Mouse (Mus musculus): ENCODE data around the gene Klf8. TPM values are rescaled to one million over a fixed set of nuclear protein-coding genes. Genes with fewer than 3 reads are reported as not detected.

The Klf8 gene
- 1.9 and 2.0 TPM in 2 replicates for total RNA-seq (2023)

DNA sequence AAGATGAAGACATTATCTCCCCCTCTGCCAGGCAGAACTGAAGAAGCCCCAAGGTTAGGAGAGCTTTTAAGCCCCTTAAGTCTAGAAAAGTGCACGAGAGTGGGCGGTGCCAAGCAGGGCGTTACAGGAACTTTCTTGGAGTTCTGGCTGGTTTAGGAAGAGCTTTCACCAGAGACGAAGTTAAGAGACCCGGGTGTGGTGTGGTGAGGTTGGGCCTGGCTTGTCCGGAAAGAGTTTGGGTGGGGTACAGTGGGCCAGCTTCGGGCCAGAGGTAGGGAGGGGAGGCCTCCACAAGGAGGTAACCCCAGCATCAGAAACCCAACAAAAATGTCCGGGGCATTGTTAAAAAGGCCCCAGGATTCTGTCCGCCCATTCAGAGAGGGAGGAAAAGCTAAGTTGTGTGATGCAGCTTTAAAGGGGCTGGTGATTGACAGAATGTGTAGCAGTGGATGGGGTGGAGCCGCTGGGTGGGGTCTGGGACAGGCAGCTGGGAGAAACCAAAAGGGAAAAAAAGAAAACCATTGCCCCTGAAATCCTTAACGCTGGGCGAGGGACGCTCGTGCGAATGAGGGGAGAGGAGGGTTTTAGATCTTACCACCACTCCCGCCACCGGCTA lies at the start of gene Klf8:
Gene Klf8, plus strand, starts transcription at position 163 of the 616 bp plus-strand sequence.

Other genes with a start within 250 kb of the Klf8 start
- gene Usp51, start 231.0 kb upstream of the Klf8 start, total RNA-seq (2023), result not detected in 2 replicates
- gene Mageh1, start 199.9 kb upstream of the Klf8 start, total RNA-seq (2023), result not detected in 2 replicates
- gene Foxr2, start 118.7 kb upstream of the Klf8 start, total RNA-seq (2023), result not detected in 2 replicates
- gene Rragb, start 97.5 kb upstream of the Klf8 start, total RNA-seq (2023), result 0.50 and 1.2 TPM in 2 replicates